Mouse (Mus musculus) stomach, postnatal 0 days (tissue): Measurements from ENCODE around the gene Insc.

ENCODE experiments used
- CTCF ChIP-seq: IDR thresholded peaks from 2 replicates; pipeline ENCODE4 v1.5.1; 2016; ENCODE audit warnings: antibody characterized with exemption, low read depth, mild to moderate bottlenecking, moderate library complexity
- EP300 ChIP-seq: optimal IDR thresholded peaks from 2 replicates; pipeline ENCODE3; 2016; ENCODE audit warnings: antibody characterized with exemption

DNA sequence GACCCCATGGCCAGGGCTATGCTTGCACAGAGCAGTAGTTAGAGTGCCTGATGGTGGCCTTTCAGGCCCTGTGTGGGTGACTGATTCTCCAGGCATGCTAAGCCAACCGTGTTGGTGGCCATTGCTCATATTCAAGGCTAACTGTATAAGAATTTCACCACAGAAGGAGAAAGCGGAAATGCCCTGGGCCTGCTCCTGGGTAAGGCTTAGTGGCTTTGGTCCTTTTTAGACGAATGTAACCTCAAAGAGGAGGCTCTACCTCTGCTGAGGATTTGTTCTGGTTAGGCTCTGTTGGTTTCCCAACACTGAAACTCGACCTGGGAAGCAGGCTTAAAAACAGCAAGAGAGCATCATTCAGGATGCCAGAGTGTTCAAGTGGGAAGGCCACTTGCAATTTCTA is 4.7 kb downstream of the Insc start:
- TF ChIP-seq EP300 (no peak), CTCF (no peak)
